Mouse (Mus musculus) adrenal gland, adult 18-20 months (tissue): Measurements from ENCODE around the gene Fkrp. TPM values are rescaled to one million over a fixed set of nuclear protein-coding genes. Genes with fewer than 3 reads are reported as not detected.

Source experiments
- total RNA-seq, 2 experiments: library from RNA; stranded (reverse); gene quantifications; 1 replicate in 1 of 2; 2 replicates in 1 of 2; pipeline ENCODE4 v1.2.3; 2021

Fkrp gene
- total RNA-seq, 2 experiments from 2014 or later: 23.7 to 25.2 TPM

Other genes starting within 250 kb of the Fkrp start
- 10 to 100 TPM; 54.3 to 63.1 TPM for gene Arhgap35, start 201.7 kb downstream of the Fkrp start, total RNA-seq
- gene Ceacam15, start 141.0 kb downstream of the Fkrp start, total RNA-seq: not detected
- not detected for gene Ceacam9, start 94.8 kb downstream of the Fkrp start, total RNA-seq
- gene Ap2s1, start 78.3 kb downstream of the Fkrp start, total RNA-seq: 100 to 1,000 TPM; 120 to 146 TPM
- gene Slc1a5, start 35.4 kb downstream of the Fkrp start, total RNA-seq: 100 to 1,000 TPM in 1 of 2 experiments, 10 to 100 TPM in 1; 89.3 to 253 TPM
- 10 to 100 TPM; 67.7 to 69.3 TPM for gene Strn4, start 843 bp downstream of the Fkrp start, total RNA-seq
- gene Prkd2, start 26.2 kb upstream of the Fkrp start, total RNA-seq: 10 to 100 TPM; 13.9 to 23.3 TPM
- 1 to 10 TPM; 3.1 to 3.8 TPM for gene Dact3, start 58.6 kb upstream of the Fkrp start, total RNA-seq
- under 1 TPM in 1 of 2 experiments, not detected in 1; 0.35 TPM for gene Gng8, start 75.1 kb upstream of the Fkrp start, total RNA-seq
- 1 to 10 TPM in 1 of 2 experiments, under 1 TPM in 1; 0.96 to 1.1 TPM for gene Ptgir, start 89.8 kb upstream of the Fkrp start, total RNA-seq
- gene Calm3, start 107.4 kb upstream of the Fkrp start, total RNA-seq: 100 to 1,000 TPM; 227 to 234 TPM
- 10 to 100 TPM; 24.4 to 33.3 TPM for gene Pnmal2, start 128.0 kb upstream of the Fkrp start, total RNA-seq
- gene Pnmal1, start 142.9 kb upstream of the Fkrp start, total RNA-seq: 1 to 10 TPM; 3.5 to 4.0 TPM
- gene Gm42372, start 166.4 kb upstream of the Fkrp start, total RNA-seq: 1 to 10 TPM; 1.6 to 2.0 TPM
- 10 to 100 TPM; 18.3 TPM for gene Ccdc8, start 176.0 kb upstream of the Fkrp start, total RNA-seq
- gene Ppp5c, start 211.2 kb upstream of the Fkrp start, total RNA-seq: 10 to 100 TPM; 88.9 to 95.2 TPM
- gene Hif3a, start 245.7 kb upstream of the Fkrp start, total RNA-seq: 1 to 10 TPM; 3.4 to 4.3 TPM